Mouse (Mus musculus) ovary, postnatal 14 days (tissue): ENCODE measurements at regions not wholly inside any gene's neighbourhood (a gene's known extent, or its start where the extent isn't known, plus 50 kb on each side); places are given as distances from the start of the nearest gene placed in this dataset.
A peak's percentile ranks its signal among the peaks of the same experiment; 100 is the strongest.

Source experiments
- DNase-seq: peaks from one replicate; pipeline ENCODE4 v3.0.0; 2022; ENCODE audit warnings: low spot score

GRCm38 (mm10) chr11:56716953-56717352 lies 294.2 kb upstream of the Gria1 start:
- no peak for DNase-seq

- DNase-seq = no peak
Measured at GRCm38 (mm10) chr11:56725141-56725540, 286.0 kb upstream of the Gria1 start.

GRCm38 (mm10) chr11:56726161-56726560 lies 285.0 kb upstream of the Gria1 start:
- no peak for DNase-seq

- no peak for DNase-seq
Measured at GRCm38 (mm10) chr11:56727556-56727955, 283.6 kb upstream of the Gria1 start.

GRCm38 (mm10) chr11:56728204-56729002 lies 282.8 kb upstream of the Gria1 start:
- DNase-seq = no peak

GRCm38 (mm10) chr11:56741857-56742256 lies 269.3 kb upstream of the Gria1 start:
- DNase-seq = no peak

- DNase-seq = no peak
Measured at GRCm38 (mm10) chr11:56750032-56750431, 261.2 kb upstream of the Gria1 start.

GRCm38 (mm10) chr11:56750639-56751038 lies 260.5 kb upstream of the Gria1 start:
- DNase-seq = no peak

GRCm38 (mm10) chr11:56751918-56752317 lies 259.3 kb upstream of the Gria1 start:
- DNase-seq = no peak

GRCm38 (mm10) chr11:56753699-56754098 lies 257.5 kb upstream of the Gria1 start:
- no peak for DNase-seq

- DNase-seq = no peak
Measured at GRCm38 (mm10) chr11:56760474-56760873, 250.7 kb upstream of the Gria1 start.

- no peak for DNase-seq
Measured at GRCm38 (mm10) chr11:56762467-56763120, 248.6 kb upstream of the Gria1 start.

- no peak for DNase-seq
Measured at GRCm38 (mm10) chr11:56767424-56767823, 243.8 kb upstream of the Gria1 start.

GRCm38 (mm10) chr11:56786351-56786750 lies 224.8 kb upstream of the Gria1 start:
- no peak for DNase-seq

- DNase-seq = no peak
Measured at GRCm38 (mm10) chr11:56792691-56793090, 218.5 kb upstream of the Gria1 start.

- DNase-seq = no peak
Measured at GRCm38 (mm10) chr11:56807314-56807713, 203.9 kb upstream of the Gria1 start.

GRCm38 (mm10) chr11:56810141-56810540 lies 201.0 kb upstream of the Gria1 start:
- DNase-seq = no peak

- no peak for DNase-seq
Measured at GRCm38 (mm10) chr11:56812121-56812520, 199.1 kb upstream of the Gria1 start.

- DNase-seq = no peak
Measured at GRCm38 (mm10) chr11:56823471-56823870, 187.7 kb upstream of the Gria1 start.

- no peak for DNase-seq
Measured at GRCm38 (mm10) chr11:56827499-56827898, 183.7 kb upstream of the Gria1 start.

GRCm38 (mm10) chr11:56862649-56863048 lies 148.5 kb upstream of the Gria1 start:
- peak; percentile 11 for DNase-seq

- DNase-seq = no peak
Measured at GRCm38 (mm10) chr11:56871640-56872039, 139.5 kb upstream of the Gria1 start.

- DNase-seq = no peak
Measured at GRCm38 (mm10) chr11:56898548-56898951, 112.6 kb upstream of the Gria1 start.

- no peak for DNase-seq
Measured at GRCm38 (mm10) chr11:56901201-56901600, 110.0 kb upstream of the Gria1 start.
